Mouse (Mus musculus) limb, embryonic 11.5 days (tissue): ENCODE data around the gene Ints7. TPM values are rescaled to one million over a fixed set of nuclear protein-coding genes. Genes with fewer than 3 reads are reported as not detected.
A peak's percentile ranks its signal among the peaks of the same experiment; 100 is the strongest.

Experiments
- ATAC-seq: fragments of 200-750 bp; cut with Nextera tagmentation; 2 replicates; pipeline ENCODE4 v1.8.0; 2017; ENCODE audit warnings: low read depth; ENCODE audit not compliant: insufficient number of reproducible peaks, low FRiP score, low TSS enrichment
- DNase-seq: peaks from one replicate; pipeline ENCODE4 v3.0.0-alpha.2; 2015; ENCODE audit warnings: low spot score
- H3K27ac ChIP-seq: fragments of 300-500 bp; sonication (generic); replicated peaks from 2 replicates; pipeline ENCODE4 v1.5.1; 2014; ENCODE audit warnings: low read depth, mild to moderate bottlenecking, low read length
- H3K27me3 ChIP-seq: fragments of 300-500 bp; sonication (generic); 2 replicates; pipeline ENCODE4 v1.6.1; 2014; ENCODE audit warnings: mild to moderate bottlenecking, low read length, mixed read lengths; ENCODE audit not compliant: control insufficient read depth, insufficient read depth
- H3K36me3 ChIP-seq: fragments of 300-500 bp; sonication (generic); 2 replicates; pipeline ENCODE4 v1.6.1; 2014; ENCODE audit warnings: mild to moderate bottlenecking, low read length, moderate library complexity, mixed read lengths; ENCODE audit not compliant: control insufficient read depth, insufficient read depth
- H3K4me1 ChIP-seq: fragments of 300-500 bp; sonication (generic); 2 replicates; pipeline ENCODE4 v1.6.1; 2014; ENCODE audit warnings: low read length, mixed read lengths; ENCODE audit not compliant: control insufficient read depth, insufficient read depth
- H3K4me2 ChIP-seq: fragments of 300-500 bp; sonication (generic); 2 replicates; pipeline ENCODE4 v1.6.1; 2014; ENCODE audit warnings: low read depth, mild to moderate bottlenecking, moderate library complexity; ENCODE audit not compliant: severe bottlenecking
- H3K4me3 ChIP-seq: fragments of 300-500 bp; sonication (generic); 2 replicates; pipeline ENCODE4 v1.5.1; 2014; ENCODE audit warnings: low read depth, low read length
- H3K9ac ChIP-seq: fragments of 300-500 bp; sonication (generic); 2 replicates; pipeline ENCODE4 v1.6.1; 2014; ENCODE audit warnings: mild to moderate bottlenecking, low read length
- H3K9me3 ChIP-seq: fragments of 300-500 bp; sonication (generic); 2 replicates; pipeline ENCODE4 v1.6.1; 2016; ENCODE audit warnings: low read length; ENCODE audit not compliant: control insufficient read depth
- WGBS: fragments of 180-500 bp; shearing (Covaris S2); extraction: QIAGEN DNeasy Blood & Tissue Kit; methylation state at CpG from one replicate; pipeline ENCODE4 v1.1.7; 2014; 5-methylcytosine and 5-hydroxymethylcytosine counted together
- polyA plus RNA-seq: library from polyadenylated mRNA; unstranded; fragments of >200 nt; fragmentation: Nextera tagmentation; extraction: Ambion mirVana; gene quantifications from 2 replicates; pipeline ENCODE4 v1.2.1, GENCODE M21; 2014

Ints7 gene
- polyA plus RNA-seq, 1 experiment from 2014 or later, result 63.0 TPM

- Histone ChIP-seq H3K9ac (no peak overlapping the region), H3K4me3 (no peak overlapping the region), H3K4me2 (no peak overlapping the region), H3K27me3 (no peaks in the 10 kb centered on the region), H3K9me3 (no peaks in the 10 kb centered on the region), H3K36me3 (peaks cover 28% of the 10 kb centered on the region), H3K27ac (no peak overlapping the region), H3K4me1 (no peaks in the 10 kb centered on the region)
- WGBS, result 88% methylated on average over 16 of the region's 16 CpGs
- ATAC-seq, result no peak
- DNase-seq, result no peak
These were observed 37.4 kb downstream of the Ints7 start for GRCm38 (mm10) chr1:191612877-191613276.

- 92% methylated on average over 8 of the region's 8 CpGs for WGBS
- H3K9me3 ChIP-seq, result no peaks in the 10 kb centered on the region
- no peak for ATAC-seq
These were observed 40.8 kb downstream of the Ints7 start for GRCm38 (mm10) chr1:191616245-191616644.

GRCm38 (mm10) chr1:191617589-191617988 is 42.2 kb downstream of the Ints7 start:
- 99% methylated on average over 3 of the region's 3 CpGs for WGBS
- H3K27me3 ChIP-seq, result no peaks in the 10 kb centered on the region
- H3K4me3 ChIP-seq, result no peak overlapping the region
- H3K9me3 ChIP-seq, result no peaks in the 10 kb centered on the region
- H3K4me2 ChIP-seq, result no peak overlapping the region
- peaks cover 39% of the 10 kb centered on the region for H3K36me3 ChIP-seq
- DNase-seq, result no peak
- H3K9ac ChIP-seq, result no peak overlapping the region
- no peak overlapping the region for H3K27ac ChIP-seq
- H3K4me1 ChIP-seq, result no peaks in the 10 kb centered on the region
- no peak for ATAC-seq

More at GRCm38 (mm10) chr1:191616245-191616644, 40.8 kb downstream of the Ints7 start:
- Histone ChIP-seq H3K4me1 (no peaks in the 10 kb centered on the region), H3K4me3 (no peak overlapping the region), H3K4me2 (no peak overlapping the region), H3K27ac (no peak overlapping the region), H3K36me3 (peaks cover 35% of the 10 kb centered on the region), H3K9ac (no peak overlapping the region), H3K27me3 (no peaks in the 10 kb centered on the region)
- DNase-seq, result no peak

- no peak overlapping the region for H3K9ac ChIP-seq
- no peaks in the 10 kb centered on the region for H3K27me3 ChIP-seq
- ATAC-seq, result no peak
- no peaks in the 10 kb centered on the region for H3K9me3 ChIP-seq
- H3K36me3 ChIP-seq, result peaks cover 38% of the 10 kb centered on the region
- no peak overlapping the region for H3K4me2 ChIP-seq
- no peak for DNase-seq
- no peak overlapping the region for H3K4me3 ChIP-seq
- no peak overlapping the region for H3K27ac ChIP-seq
- H3K4me1 ChIP-seq, result no peaks in the 10 kb centered on the region
- 88% methylated on average over 12 of the region's 12 CpGs for WGBS
These were observed 42.8 kb downstream of the Ints7 start for GRCm38 (mm10) chr1:191618067-191618766.

- Histone ChIP-seq H3K4me3 (no peak overlapping the region), H3K9ac (no peak overlapping the region), H3K4me1 (no peaks in the 10 kb centered on the region), H3K27me3 (no peaks in the 10 kb centered on the region), H3K4me2 (no peak overlapping the region), H3K36me3 (peaks cover 31% of the 10 kb centered on the region), H3K27ac (no peak overlapping the region), H3K9me3 (no peaks in the 10 kb centered on the region)
- ATAC-seq (no peak), DNase-seq (no peak)
- WGBS, result 92% methylated on average over 8 of the region's 8 CpGs
These were observed 45.7 kb downstream of the Ints7 start for GRCm38 (mm10) chr1:191621096-191621495.

GRCm38 (mm10) chr1:191622801-191623200 is 47.4 kb downstream of the Ints7 start:
- no peak overlapping the region for H3K4me2 ChIP-seq
- H3K4me1 ChIP-seq, result no peaks in the 10 kb centered on the region
- no peaks in the 10 kb centered on the region for H3K27me3 ChIP-seq
- no peak overlapping the region for H3K27ac ChIP-seq
- H3K4me3 ChIP-seq, result no peak overlapping the region
- no peak for ATAC-seq
- DNase-seq, result no peak
- 97% methylated on average over 8 of the region's 8 CpGs for WGBS
- no peak overlapping the region for H3K9ac ChIP-seq
- no peaks in the 10 kb centered on the region for H3K9me3 ChIP-seq
- peaks cover 26% of the 10 kb centered on the region for H3K36me3 ChIP-seq

- no peaks in the 10 kb centered on the region for H3K27me3 ChIP-seq
- H3K9ac ChIP-seq, result no peak overlapping the region
- H3K4me2 ChIP-seq, result no peak overlapping the region
- H3K36me3 ChIP-seq, result peaks cover 18% of the 10 kb centered on the region
- ATAC-seq (no peak), DNase-seq (no peak)
- H3K4me1 ChIP-seq, result no peaks in the 10 kb centered on the region
- H3K27ac ChIP-seq, result no peak overlapping the region
- H3K4me3 ChIP-seq, result no peak overlapping the region
- no peaks in the 10 kb centered on the region for H3K9me3 ChIP-seq
- 63% methylated on average over 6 of the region's 6 CpGs for WGBS
These were observed 49.1 kb downstream of the Ints7 start for GRCm38 (mm10) chr1:191624492-191624891.

GRCm38 (mm10) chr1:191625026-191625425 is 49.6 kb downstream of the Ints7 start:
- no peak overlapping the region for H3K9ac ChIP-seq
- H3K9me3 ChIP-seq, result no peaks in the 10 kb centered on the region
- no peak overlapping the region for H3K4me3 ChIP-seq
- ATAC-seq (0 out of 2 replicates have a peak, but pooled peaks have one; percentile 16), DNase-seq (no peak)
- no peak overlapping the region for H3K27ac ChIP-seq
- peaks cover 14% of the 10 kb centered on the region for H3K36me3 ChIP-seq
- H3K4me2 ChIP-seq, result no peak overlapping the region
- H3K4me1 ChIP-seq, result no peaks in the 10 kb centered on the region
- no peaks in the 10 kb centered on the region for H3K27me3 ChIP-seq
- 55% methylated on average over 6 of the region's 6 CpGs for WGBS

GRCm38 (mm10) chr1:191625620-191626019 is 50.2 kb downstream of the Ints7 start:
- WGBS, result 44% methylated on average over 4 of the region's 4 CpGs
- Histone ChIP-seq H3K36me3 (peaks cover 10% of the 10 kb centered on the region), H3K9me3 (no peaks in the 10 kb centered on the region), H3K4me1 (no peaks in the 10 kb centered on the region), H3K4me2 (no peak overlapping the region), H3K27ac (no peak overlapping the region), H3K9ac (no peak overlapping the region), H3K27me3 (no peaks in the 10 kb centered on the region), H3K4me3 (no peak overlapping the region)
- ATAC-seq (peak; percentile 33; the same call in 1 of the 2 replicates), DNase-seq (no peak)
